Mouse (Mus musculus) cerebellum, adult 2 months (tissue): Measurements from ENCODE around the gene Olfr518. TPM values are rescaled to one million over a fixed set of nuclear protein-coding genes. Genes with fewer than 3 reads are reported as not detected.

Experiments
- DNase-seq, 2 experiments: peaks; one replicate each; pipeline ENCODE4 v3.0.0; 2021
- H3K27ac ChIP-seq: fragments of 200-500 bp; 2 replicates; pipeline ENCODE4 v1.5.1; 2012; ENCODE audit warnings: low read length, control low read depth, inconsistent platforms; ENCODE audit not compliant: insufficient read depth
- H3K27me3 ChIP-seq: fragments of 200-500 bp; 2 replicates; pipeline ENCODE4 v1.6.1; 2012; ENCODE audit warnings: inconsistent platforms, mild to moderate bottlenecking, low read length, moderate library complexity; ENCODE audit not compliant: control insufficient read depth, insufficient read depth
- H3K4me1 ChIP-seq: fragments of 200-500 bp; 2 replicates; pipeline ENCODE4 v1.6.1; 2011; ENCODE audit warnings: low read length; ENCODE audit not compliant: control insufficient read depth, insufficient read depth
- H3K4me3 ChIP-seq: fragments of 200-500 bp; replicated peaks from 2 replicates; pipeline ENCODE3; 2011; ENCODE audit warnings: mild to moderate bottlenecking, low read depth, low read length, control low read depth; ENCODE audit not compliant: insufficient read depth
- CTCF ChIP-seq: fragments of 200-500 bp; IDR thresholded peaks from 2 replicates; pipeline ENCODE4 v1.5.1; 2011; ENCODE audit warnings: low read depth, mild to moderate bottlenecking, control low read depth, low read length, moderate library complexity, borderline replicate concordance; ENCODE audit not compliant: insufficient read depth
- POLR2A ChIP-seq: fragments of 200-500 bp; IDR thresholded peaks from 2 replicates; pipeline ENCODE4 v1.6.1; 2011; ENCODE audit warnings: low read length, control low read depth, borderline replicate concordance; ENCODE audit not compliant: insufficient read depth
- WGBS: fragments of 180-500 bp; shearing (Covaris S2); methylation state at CpG from one replicate; pipeline ENCODE4 v1.1.7; 2018; 5-methylcytosine and 5-hydroxymethylcytosine counted together
- polyA plus RNA-seq: library from polyadenylated mRNA; depleted of rRNA; stranded (reverse); fragments of >200 nt; gene quantifications from 2 replicates; pipeline ENCODE4 v1.2.3, GENCODE M21; 2012; rRNA removed

Gene Olfr518
- polyA plus RNA-seq = not detected in 2 replicates

- H3K27me3 ChIP-seq = no peaks in the 10 kb centered on the region
- no peak for TF ChIP-seq CTCF
- no peak for TF ChIP-seq POLR2A
- H3K4me3 ChIP-seq = no peak within 1 kb of the TSS
- H3K4me1 ChIP-seq = no peaks in the 10 kb centered on the region
- no peak within 1 kb of the TSS for H3K27ac ChIP-seq
- no peak for DNase-seq
- 73% methylated on average over 4 of the region's 4 CpGs for WGBS
These were observed at the start of gene Olfr518 for GRCm38 (mm10) chr7:108884906-108885305. Olfr518 (minus strand) TSS chr7:108885006.

GRCm38 (mm10) chr7:108933794-108934731 is 49.3 kb upstream of the Olfr518 start, which contains the start of gene Eif3f:
Eif3f (plus strand) TSS chr7:108934417.
- WGBS = 1% methylated on average over 50 of the region's 50 CpGs
- peak within 1 kb of the TSS; percentile 89 for H3K27ac ChIP-seq

DNA sequence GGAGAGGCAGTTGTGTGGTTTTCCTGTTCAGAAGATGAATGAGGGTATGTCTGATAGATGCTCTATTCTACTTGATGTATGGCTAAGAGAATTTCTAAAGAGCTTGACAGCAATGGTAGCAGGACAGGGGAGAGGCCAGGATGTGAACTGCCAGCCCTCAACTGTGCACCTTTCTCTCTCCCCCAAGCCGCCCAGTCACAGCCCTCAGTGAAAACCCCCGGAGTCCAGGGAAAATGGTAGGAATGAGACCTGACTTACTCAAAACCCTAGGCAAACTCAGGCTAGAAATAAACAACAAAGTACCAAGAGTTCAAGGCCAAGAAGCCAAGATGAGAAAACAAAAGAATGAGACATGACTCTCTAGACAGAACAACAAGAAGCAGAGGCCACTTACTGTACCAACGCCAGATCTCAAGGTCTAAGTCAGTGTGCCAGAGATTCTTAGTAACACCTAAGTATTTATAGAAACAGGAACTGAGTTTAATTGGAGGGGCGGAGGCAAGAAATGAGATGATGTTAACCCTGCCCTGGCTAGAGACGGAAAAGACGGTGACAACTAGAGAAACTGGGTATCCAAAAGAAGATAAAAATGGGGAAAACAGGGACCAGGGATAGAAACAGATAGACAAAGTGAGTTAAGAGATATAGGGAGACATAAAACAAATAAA is 45.1 kb upstream of the Olfr518 start, which contains the start of gene Nlrp10:
Gene Nlrp10 (minus strand): TSS at position 453 of the 668 bp plus-strand sequence.
- 84% methylated on average over 6 of the region's 6 CpGs for WGBS
- Histone ChIP-seq H3K4me3 (no peak within 1 kb of the TSS), H3K4me1 (peaks cover under 1% of the 10 kb centered on the region; the same call in 1 of the 2 replicates), H3K27me3 (no peaks in the 10 kb centered on the region; the same call in 1 of the 2 replicates), H3K27ac (no peak within 1 kb of the TSS)
- no peak for TF ChIP-seq CTCF
- no peak for TF ChIP-seq POLR2A
- no peak for DNase-seq

More at GRCm38 (mm10) chr7:108933794-108934731, 49.3 kb upstream of the Olfr518 start, which contains the start of gene Eif3f:
- Histone ChIP-seq H3K4me1 (peaks cover 10% of the 10 kb centered on the region), H3K27me3 (no peaks in the 10 kb centered on the region; the same call in 1 of the 2 replicates), H3K4me3 (peak within 1 kb of the TSS; percentile 96)
- TF ChIP-seq CTCF = peak; percentile 82
- peak; percentile 72; the same call in 1 of the 2 replicates for TF ChIP-seq POLR2A
- peak; percentile 96 to 97 for DNase-seq

DNA sequence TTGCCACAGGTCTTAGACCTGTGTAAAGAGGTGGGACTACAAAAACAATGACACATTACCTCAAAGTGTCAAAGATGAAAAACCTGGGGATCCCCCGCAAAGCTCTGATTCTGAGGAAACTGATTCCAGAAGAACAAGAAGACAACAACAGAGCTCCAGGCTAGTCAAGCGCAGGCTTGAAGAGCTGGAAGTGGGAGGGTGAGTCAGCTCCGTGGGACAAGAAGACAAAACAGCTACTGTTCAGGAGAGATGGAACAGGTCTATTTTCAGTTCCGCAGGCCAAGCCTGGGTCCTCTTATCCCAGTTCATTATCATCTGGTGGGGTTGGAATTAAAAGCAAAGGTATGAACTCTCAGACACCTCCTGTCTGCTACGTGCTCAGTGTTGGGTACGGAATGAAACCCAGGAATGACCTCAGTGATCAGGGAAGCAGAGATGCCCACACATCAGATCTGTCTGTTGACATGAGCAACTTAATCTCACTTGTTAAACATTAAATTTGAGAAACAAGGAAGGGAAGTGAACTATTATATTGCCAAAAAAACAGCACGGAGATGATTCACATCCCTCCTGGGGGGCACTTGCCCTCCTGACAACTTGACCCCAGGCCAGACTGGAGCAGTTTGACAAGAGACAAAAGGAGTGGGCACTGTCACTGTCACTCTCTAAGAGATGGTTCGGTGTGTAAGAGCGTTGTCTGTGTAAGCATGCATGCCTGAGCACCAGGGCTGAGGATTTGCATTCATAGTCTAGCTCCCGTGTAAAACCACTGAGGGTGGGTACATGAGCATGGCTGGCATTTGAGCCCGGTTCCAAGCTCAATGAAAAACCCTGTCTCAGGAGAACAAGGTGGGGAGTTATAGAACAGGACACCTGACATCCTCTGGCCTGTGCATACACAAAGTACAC is 43.7 kb upstream of the Olfr518 start:
- Histone ChIP-seq H3K4me1 (no peaks in the 10 kb centered on the region), H3K4me3 (no peak overlapping the region), H3K27me3 (no peaks in the 10 kb centered on the region; the same call in 1 of the 2 replicates), H3K27ac (no peak overlapping the region)
- no peak for TF ChIP-seq POLR2A
- no peak for TF ChIP-seq CTCF
- WGBS = 70% methylated on average over 11 of the region's 11 CpGs
- DNase-seq = no peak

- WGBS = 59% methylated on average over 4 of the region's 4 CpGs
- no peak for TF ChIP-seq POLR2A
- TF ChIP-seq CTCF = no peak
- no peak overlapping the region for H3K4me3 ChIP-seq
- DNase-seq = no peak
- H3K4me1 ChIP-seq = no peaks in the 10 kb centered on the region
- H3K27me3 ChIP-seq = no peaks in the 10 kb centered on the region; the same call in 1 of the 2 replicates
- H3K27ac ChIP-seq = no peak overlapping the region
These were observed 42.2 kb upstream of the Olfr518 start for GRCm38 (mm10) chr7:108927043-108927442.

DNA sequence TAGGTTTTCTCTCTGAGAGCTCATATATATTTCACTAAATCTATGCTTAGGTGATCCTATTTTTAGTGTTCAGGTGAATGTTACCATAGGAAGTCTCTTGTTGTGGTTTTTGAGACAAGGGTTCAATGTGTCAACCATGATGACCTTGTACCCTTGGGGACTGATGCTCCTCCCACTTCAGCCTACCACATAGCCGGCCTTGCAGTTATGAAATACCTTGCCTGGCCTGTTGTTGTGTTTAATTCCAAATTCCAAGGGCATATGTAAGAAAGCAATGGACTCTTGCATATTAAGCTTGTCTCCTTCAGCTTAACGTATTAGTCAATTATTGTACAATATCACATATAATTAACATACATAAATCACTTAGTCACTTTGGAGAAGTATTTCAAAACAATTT is 19.2 kb upstream of the Olfr518 start:
- no peak for TF ChIP-seq CTCF
- no peak for TF ChIP-seq POLR2A
- H3K4me3 ChIP-seq = no peak overlapping the region
- no peak for DNase-seq
- no peaks in the 10 kb centered on the region for H3K27me3 ChIP-seq
- no peak overlapping the region for H3K27ac ChIP-seq
- no peaks in the 10 kb centered on the region for H3K4me1 ChIP-seq
- WGBS = 76% methylated on average over 2 of the region's 2 CpGs

DNA sequence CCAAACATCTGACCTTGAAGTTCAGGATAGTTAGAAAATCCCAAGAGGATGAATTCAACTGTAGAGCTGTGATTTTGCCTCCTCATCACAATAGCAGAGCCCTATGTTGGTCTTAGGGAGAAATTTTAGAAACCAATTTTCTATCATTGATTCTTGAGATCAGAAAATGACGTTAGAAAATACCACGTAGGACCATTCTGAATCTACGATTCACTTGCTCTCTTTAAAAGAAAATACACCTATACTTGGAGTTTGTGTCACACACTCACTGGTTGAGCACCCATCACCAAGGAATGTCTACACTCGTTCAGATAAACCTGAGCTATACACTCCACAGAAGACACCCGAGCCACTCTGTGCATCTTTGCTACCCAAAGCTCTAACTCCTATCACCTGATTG is 9.5 kb upstream of the Olfr518 start, which contains the start of gene Olfr519:
Gene Olfr519 (minus strand): TSS at position 101 of the 400 bp plus-strand sequence.
- TF ChIP-seq POLR2A (no peak), CTCF (no peak)
- Histone ChIP-seq H3K27me3 (no peaks in the 10 kb centered on the region; the same call in 1 of the 2 replicates), H3K4me3 (no peak within 1 kb of the TSS), H3K27ac (no peak within 1 kb of the TSS), H3K4me1 (no peaks in the 10 kb centered on the region)
- WGBS = 87% methylated on average over 5 of the region's 5 CpGs
- DNase-seq = no peak
